Mouse (Mus musculus) midbrain, embryonic 15.5 days (tissue): Measurements from ENCODE around the gene Cdyl2. TPM values are rescaled to one million over a fixed set of nuclear protein-coding genes. Genes with fewer than 3 reads are reported as not detected.
A peak's percentile ranks its signal among the peaks of the same experiment; 100 is the strongest.

ENCODE experiments used
- ATAC-seq: fragments of 200-750 bp; cut with Nextera tagmentation; replicated peaks from 2 replicates; pipeline ENCODE4 v1.8.0; 2017; ENCODE audit warnings: moderate TSS enrichment
- H3K27ac ChIP-seq: fragments of 300-500 bp; sonication (generic); 2 replicates; pipeline ENCODE4 v1.5.1; 2015; ENCODE audit warnings: mild to moderate bottlenecking, inconsistent platforms
- H3K27me3 ChIP-seq: fragments of 300-500 bp; sonication (generic); replicated peaks from 2 replicates; pipeline ENCODE4 v1.6.1; 2015; ENCODE audit warnings: inconsistent platforms
- H3K36me3 ChIP-seq: fragments of 300-500 bp; sonication (generic); replicated peaks from 2 replicates; pipeline ENCODE4 v1.6.1; 2015; ENCODE audit warnings: inconsistent platforms
- H3K4me1 ChIP-seq: fragments of 300-500 bp; sonication (generic); 2 replicates; pipeline ENCODE4 v1.6.1; 2015; ENCODE audit warnings: inconsistent platforms
- H3K4me2 ChIP-seq: fragments of 300-500 bp; sonication (generic); 2 replicates; pipeline ENCODE4 v1.6.1; 2015; ENCODE audit warnings: inconsistent platforms, mild to moderate bottlenecking, moderate library complexity
- H3K4me3 ChIP-seq: fragments of 300-500 bp; sonication (generic); 2 replicates; pipeline ENCODE4 v1.5.1; 2015; ENCODE audit warnings: mild to moderate bottlenecking, inconsistent platforms
- H3K9ac ChIP-seq: fragments of 300-500 bp; sonication (generic); 2 replicates; pipeline ENCODE4 v1.6.1; 2015; ENCODE audit warnings: mild to moderate bottlenecking, inconsistent platforms
- H3K9me3 ChIP-seq: fragments of 300-500 bp; sonication (generic); 2 replicates; pipeline ENCODE4 v1.6.1; 2016; ENCODE audit warnings: inconsistent platforms
- WGBS: fragments of 180-500 bp; shearing (Covaris S2); methylation state at CpG from one replicate; pipeline ENCODE4 v1.1.7; 2015; ENCODE audit warnings: mixed read lengths; 5-methylcytosine and 5-hydroxymethylcytosine counted together
- polyA plus RNA-seq: library from polyadenylated mRNA; unstranded; fragments of >200 nt; fragmentation: Nextera tagmentation; extraction: Ambion mirVana; gene quantifications from 2 replicates; pipeline ENCODE4 v1.2.1, GENCODE M21; 2015

Cdyl2 gene
- 11.5 and 12.8 TPM in 2 replicates for polyA plus RNA-seq

- peaks cover 4% of the 10 kb centered on the region; the same call in 1 of the 2 replicates for H3K36me3 ChIP-seq
- H3K9me3 ChIP-seq: 0 out of 2 replicates have a peak, but pooled peaks cover 5% of the 10 kb centered on the region
- peak within 1 kb of the TSS; percentile 83 for H3K4me3 ChIP-seq
- H3K4me2 ChIP-seq: peak within 1 kb of the TSS; percentile 87
- peaks cover 11% of the 10 kb centered on the region for H3K4me1 ChIP-seq
- peak within 1 kb of the TSS; percentile 73 for H3K9ac ChIP-seq
- H3K27ac ChIP-seq: peak within 1 kb of the TSS; percentile 86
- WGBS: under 1% methylated on average over 77 of the region's 129 CpGs
- peaks cover 16% of the 10 kb centered on the region for H3K27me3 ChIP-seq
- ATAC-seq: peak; percentile 94
Measured at GRCm38 (mm10) chr8:116732684-116733647, at the start of gene Cdyl2. Cdyl2 (minus strand) TSS chr8:116732991.

DNA sequence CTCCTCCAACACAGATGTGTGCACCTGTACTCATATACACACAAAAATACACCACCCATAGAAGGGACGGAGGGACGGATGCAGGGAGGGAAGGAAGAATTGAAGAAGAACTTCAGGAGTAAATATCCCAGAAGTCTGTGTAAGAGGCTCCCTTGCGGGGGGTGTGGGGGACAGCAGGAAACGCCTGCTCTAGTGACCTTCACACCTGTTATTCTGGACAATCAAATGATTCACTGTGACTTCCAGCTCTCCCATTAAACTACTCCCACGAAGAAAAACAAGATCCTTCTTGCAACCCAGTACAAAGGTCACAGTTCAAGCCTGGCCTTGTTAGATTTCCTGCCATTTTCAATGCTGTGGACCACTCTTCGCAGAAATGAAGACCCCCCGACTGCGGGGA, 47.8 kb upstream of the Cdyl2 start:
- Histone ChIP-seq H3K27me3 (no peaks in the 10 kb centered on the region), H3K9ac (no peak overlapping the region), H3K36me3 (no peaks in the 10 kb centered on the region), H3K4me3 (no peak overlapping the region), H3K27ac (no peak overlapping the region), H3K9me3 (no peaks in the 10 kb centered on the region), H3K4me2 (no peak overlapping the region), H3K4me1 (no peaks in the 10 kb centered on the region)
- no peak for ATAC-seq
- WGBS: 84% methylated on average over 8 of the region's 8 CpGs

- Histone ChIP-seq H3K9ac (no peak overlapping the region), H3K27me3 (no peaks in the 10 kb centered on the region), H3K27ac (no peak overlapping the region), H3K36me3 (no peaks in the 10 kb centered on the region), H3K4me1 (no peaks in the 10 kb centered on the region), H3K9me3 (no peaks in the 10 kb centered on the region), H3K4me3 (no peak overlapping the region), H3K4me2 (no peak overlapping the region)
- WGBS: 82% methylated on average over 5 of the region's 5 CpGs
- no peak for ATAC-seq
Measured at GRCm38 (mm10) chr8:116774220-116774619, 41.4 kb upstream of the Cdyl2 start.

DNA sequence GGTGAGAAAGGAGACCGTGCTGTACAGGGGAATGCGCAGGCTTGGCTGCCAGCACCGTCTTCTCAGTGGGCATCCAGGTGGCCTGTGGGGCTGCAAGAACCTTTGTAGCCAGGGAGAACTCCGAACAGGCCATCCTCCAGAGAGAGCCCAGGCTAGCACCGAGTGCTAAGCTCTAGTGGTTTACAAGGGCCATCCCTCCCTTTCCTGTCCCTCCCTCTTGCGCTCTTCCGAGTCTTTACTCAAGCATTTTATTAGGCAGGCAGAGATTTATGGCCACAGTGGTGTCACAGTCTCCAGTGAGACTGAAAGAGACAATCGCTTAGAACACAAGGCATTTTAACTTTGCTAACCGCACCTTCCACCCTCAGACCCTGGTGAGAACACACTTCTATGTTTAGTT, 39.9 kb upstream of the Cdyl2 start:
- Histone ChIP-seq H3K27ac (no peak overlapping the region), H3K4me1 (no peaks in the 10 kb centered on the region), H3K36me3 (no peaks in the 10 kb centered on the region), H3K9ac (no peak overlapping the region), H3K4me2 (no peak overlapping the region), H3K27me3 (no peaks in the 10 kb centered on the region), H3K4me3 (no peak overlapping the region), H3K9me3 (no peaks in the 10 kb centered on the region)
- ATAC-seq: no peak
- WGBS: 91% methylated on average over 9 of the region's 9 CpGs

GRCm38 (mm10) chr8:116771797-116772343, 39.1 kb upstream of the Cdyl2 start:
- no peaks in the 10 kb centered on the region for H3K27me3 ChIP-seq
- WGBS: 85% methylated on average over 7 of the region's 7 CpGs
- no peak overlapping the region for H3K27ac ChIP-seq
- no peak for ATAC-seq
- no peaks in the 10 kb centered on the region for H3K9me3 ChIP-seq
- H3K4me1 ChIP-seq: no peaks in the 10 kb centered on the region
- no peaks in the 10 kb centered on the region for H3K36me3 ChIP-seq
- no peak overlapping the region for H3K9ac ChIP-seq
- H3K4me3 ChIP-seq: no peak overlapping the region
- no peak overlapping the region for H3K4me2 ChIP-seq

DNA sequence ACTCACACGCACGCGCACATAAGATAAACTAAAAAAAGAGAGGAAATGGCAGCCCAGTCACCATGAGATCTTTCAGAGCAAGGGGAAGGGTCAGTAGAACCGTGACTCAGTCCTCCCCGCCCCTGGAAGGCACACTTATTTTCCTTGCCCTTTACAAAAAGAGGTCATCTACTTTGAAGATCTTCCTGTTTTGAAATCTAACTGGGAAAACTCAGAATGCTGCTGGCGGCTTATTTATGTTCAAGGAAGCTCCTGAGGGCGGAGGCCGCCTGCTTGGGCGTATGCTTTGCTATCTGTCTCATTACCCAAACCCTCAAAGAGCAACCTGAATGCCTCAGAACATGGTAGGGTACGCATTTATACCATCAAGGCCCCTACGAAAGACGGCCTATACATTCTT, 38.0 kb upstream of the Cdyl2 start:
- Histone ChIP-seq H3K4me3 (no peak overlapping the region), H3K27ac (no peak overlapping the region), H3K36me3 (no peaks in the 10 kb centered on the region), H3K4me1 (no peaks in the 10 kb centered on the region), H3K27me3 (no peaks in the 10 kb centered on the region), H3K9ac (no peak overlapping the region), H3K9me3 (no peaks in the 10 kb centered on the region), H3K4me2 (no peak overlapping the region)
- 84% methylated on average over 12 of the region's 12 CpGs for WGBS
- ATAC-seq: no peak

GRCm38 (mm10) chr8:116756174-116756573, 23.4 kb upstream of the Cdyl2 start:
- Histone ChIP-seq H3K4me1 (no peaks in the 10 kb centered on the region), H3K9ac (no peak overlapping the region), H3K4me2 (no peak overlapping the region), H3K9me3 (no peaks in the 10 kb centered on the region), H3K27me3 (no peaks in the 10 kb centered on the region), H3K4me3 (no peak overlapping the region), H3K36me3 (no peaks in the 10 kb centered on the region), H3K27ac (no peak overlapping the region)
- WGBS: 77% methylated on average over 3 of the region's 3 CpGs
- no peak for ATAC-seq

- Histone ChIP-seq H3K9me3 (no peaks in the 10 kb centered on the region), H3K4me1 (no peaks in the 10 kb centered on the region), H3K4me2 (no peak overlapping the region), H3K9ac (no peak overlapping the region), H3K36me3 (no peaks in the 10 kb centered on the region), H3K4me3 (no peak overlapping the region), H3K27me3 (no peaks in the 10 kb centered on the region), H3K27ac (no peak overlapping the region)
- ATAC-seq: no peak
- WGBS: 8% methylated on average over 4 of the region's 4 CpGs
Measured at GRCm38 (mm10) chr8:116755557-116755956, 22.8 kb upstream of the Cdyl2 start.

GRCm38 (mm10) chr8:116740726-116741125, 7.9 kb upstream of the Cdyl2 start:
- Histone ChIP-seq H3K36me3 (no peaks in the 10 kb centered on the region), H3K27ac (no peak overlapping the region), H3K27me3 (peaks cover under 1% of the 10 kb centered on the region; the same call in 1 of the 2 replicates), H3K9me3 (no peaks in the 10 kb centered on the region), H3K4me1 (no peaks in the 10 kb centered on the region), H3K9ac (no peak overlapping the region), H3K4me2 (no peak overlapping the region), H3K4me3 (no peak overlapping the region)
- ATAC-seq: no peak
- WGBS: 97% methylated on average over 1 of the region's 1 CpGs

- ATAC-seq: no peak
- 74% methylated on average over 5 of the region's 5 CpGs for WGBS
- H3K4me2 ChIP-seq: no peak overlapping the region
Measured at GRCm38 (mm10) chr8:116735306-116735705, 2.5 kb upstream of the Cdyl2 start.

GRCm38 (mm10) chr8:116734176-116734575, 1.4 kb upstream of the Cdyl2 start:
- H3K36me3 ChIP-seq: no peaks in the 10 kb centered on the region
- H3K9ac ChIP-seq: no peak overlapping the region
- H3K9me3 ChIP-seq: no peaks in the 10 kb centered on the region
- peaks cover 16% of the 10 kb centered on the region for H3K27me3 ChIP-seq
- peaks cover 11% of the 10 kb centered on the region for H3K4me1 ChIP-seq
- WGBS: 61% methylated on average over 9 of the region's 9 CpGs
- ATAC-seq: no peak
- no peak overlapping the region for H3K4me3 ChIP-seq
- H3K27ac ChIP-seq: no peak overlapping the region
- no peak overlapping the region for H3K4me2 ChIP-seq

More at GRCm38 (mm10) chr8:116735306-116735705, 2.5 kb upstream of the Cdyl2 start:
- H3K9me3 ChIP-seq: no peaks in the 10 kb centered on the region
- H3K4me3 ChIP-seq: no peak overlapping the region
- no peaks in the 10 kb centered on the region for H3K36me3 ChIP-seq
- H3K27ac ChIP-seq: no peak overlapping the region
- no peak overlapping the region for H3K9ac ChIP-seq
- peaks cover 16% of the 10 kb centered on the region for H3K27me3 ChIP-seq
- peaks cover 11% of the 10 kb centered on the region for H3K4me1 ChIP-seq

- peaks cover 4% of the 10 kb centered on the region; the same call in 1 of the 2 replicates for H3K36me3 ChIP-seq
- peak overlapping the region; percentile 83 for H3K4me3 ChIP-seq
- H3K27me3 ChIP-seq: peaks cover 16% of the 10 kb centered on the region
- WGBS: 24% methylated on average over 3 of the region's 3 CpGs
- H3K9me3 ChIP-seq: 0 out of 2 replicates have a peak, but pooled peaks cover 5% of the 10 kb centered on the region
- H3K9ac ChIP-seq: peak overlapping the region; percentile 73
- H3K27ac ChIP-seq: peak overlapping the region; percentile 86
- H3K4me2 ChIP-seq: peak overlapping the region; percentile 87
- peaks cover 11% of the 10 kb centered on the region for H3K4me1 ChIP-seq
- 0 out of 2 replicates have a peak, but pooled peaks have one; percentile 8 for ATAC-seq
Measured at GRCm38 (mm10) chr8:116733648-116734014, 840 bp upstream of the Cdyl2 start.
